8 mouse cellular contexts compared by ENCODE assay signal in the genomic region with DNA sequence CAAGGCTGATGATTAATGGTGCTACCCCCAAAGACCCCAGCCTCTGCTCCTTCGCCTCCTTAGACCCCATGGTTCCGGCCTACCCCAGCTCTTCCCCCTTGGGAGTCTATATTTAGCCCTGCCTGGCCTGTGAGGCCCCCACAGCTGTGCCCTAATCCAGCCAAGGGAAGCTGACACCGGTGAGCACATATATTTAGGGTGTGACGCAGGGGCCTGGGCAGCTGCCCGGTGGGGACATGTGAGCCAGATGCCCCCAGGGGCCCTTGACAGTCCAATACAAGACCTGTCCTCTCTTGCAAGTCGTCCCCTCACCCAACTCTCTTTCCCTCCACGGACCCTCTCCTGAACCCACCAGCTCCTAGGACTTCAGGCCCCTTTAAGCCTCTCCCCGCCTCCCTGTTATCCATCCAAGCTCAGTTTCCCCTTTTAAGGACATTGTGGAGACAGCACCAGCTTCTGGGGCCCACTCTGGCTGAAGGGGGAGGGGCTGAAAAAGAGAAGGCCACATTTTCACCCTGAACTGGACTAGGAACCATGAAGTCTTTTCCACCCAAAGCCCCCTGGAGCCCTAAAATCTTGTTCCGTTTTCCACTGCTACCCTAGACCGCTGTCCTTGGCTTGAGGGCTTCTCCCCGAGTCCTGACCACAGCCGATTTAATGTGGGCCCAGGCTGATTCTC. TPM values are rescaled to one million over a fixed set of nuclear protein-coding genes. Genes with fewer than 3 reads are reported as not detected.
DNase-seq lines count a peak whose midpoint lies in the region; ATAC-seq and TF ChIP-seq lines count a peak whose summit lies in the region.

No protein-coding gene starts in this region.

- peak overlapping the region; percentile 90 for H3K9ac ChIP-seq in heart, embryonic 12.5 days
- peak overlapping the region; percentile 59 for H3K9ac ChIP-seq in kidney, postnatal 0 days (ENCODE audit: low read depth, low read length)
- H3K9ac ChIP-seq in midbrain, embryonic 12.5 days (replicated peaks), result peak overlapping the region; percentile 2; the same call in 1 of the 2 replicates

- no peak for TF ChIP-seq CTCF in E14TG2a.4 (conservative IDR thresholded peaks at IDR 0.05; ENCODE audit: low read length)
- no peak for TF ChIP-seq CTCF in kidney, postnatal 0 days (IDR thresholded peaks at IDR 0.05; ENCODE audit: low read depth)

- peaks cover 67% of the 10 kb centered on the region for H3K4me1 ChIP-seq in E14TG2a.4 (replicated peaks; ENCODE audit: low read depth, low read length)
- H3K4me1 ChIP-seq in embryonic facial prominence, embryonic 10.5 days, result peaks cover 58% of the 10 kb centered on the region
- H3K4me1 ChIP-seq in heart, embryonic 12.5 days (replicated peaks), result peaks cover 60% of the 10 kb centered on the region
- peaks cover 33% of the 10 kb centered on the region for H3K4me1 ChIP-seq in kidney, postnatal 0 days (replicated peaks; ENCODE audit: insufficient read depth, low read length)
- peaks cover 50% of the 10 kb centered on the region for H3K4me1 ChIP-seq in midbrain, embryonic 12.5 days

- WGBS in embryonic facial prominence, embryonic 10.5 days, result 81% methylated on average over 12 of the region's 12 CpGs
- 24% methylated on average over 12 of the region's 12 CpGs for WGBS in heart, embryonic 12.5 days
- 41% methylated on average over 12 of the region's 12 CpGs for WGBS in kidney, postnatal 0 days
- WGBS in midbrain, embryonic 12.5 days, result 80% methylated on average over 12 of the region's 12 CpGs

- H3K4me3 ChIP-seq in E14TG2a.4 (replicated peaks; ENCODE audit: low read length), result peak overlapping the region; percentile 71
- peak overlapping the region; percentile 97 for H3K4me3 ChIP-seq in embryonic facial prominence, embryonic 10.5 days
- H3K4me3 ChIP-seq in heart, embryonic 12.5 days, result peak overlapping the region; percentile 80
- H3K4me3 ChIP-seq in kidney, postnatal 0 days (replicated peaks; ENCODE audit: low read depth, low read length), result peak overlapping the region; percentile 44
- peak overlapping the region; percentile 99; the same call in 1 of the 2 replicates for H3K4me3 ChIP-seq in midbrain, embryonic 12.5 days

- H3K4me2 ChIP-seq in heart, embryonic 12.5 days, result peak overlapping the region; percentile 89
- peak overlapping the region; percentile 70 for H3K4me2 ChIP-seq in kidney, postnatal 0 days (ENCODE audit: low read length)
- H3K4me2 ChIP-seq in midbrain, embryonic 12.5 days (replicated peaks), result peak overlapping the region; percentile 99

- peaks cover 43% of the 10 kb centered on the region for H3K27me3 ChIP-seq in E14TG2a.4 (ENCODE audit: insufficient read depth, low read length)
- H3K27me3 ChIP-seq in embryonic facial prominence, embryonic 10.5 days (replicated peaks; ENCODE audit: low read depth, poor library complexity, severe bottlenecking), result peaks cover 8% of the 10 kb centered on the region
- H3K27me3 ChIP-seq in heart, embryonic 12.5 days (replicated peaks), result no peaks in the 10 kb centered on the region
- no peaks in the 10 kb centered on the region for H3K27me3 ChIP-seq in kidney, postnatal 0 days (ENCODE audit: insufficient read depth, low read length)
- 0 out of 2 replicates have a peak, but pooled peaks cover 7% of the 10 kb centered on the region for H3K27me3 ChIP-seq in midbrain, embryonic 12.5 days

- peaks cover 26% of the 10 kb centered on the region for H3K36me3 ChIP-seq in E14TG2a.4 (ENCODE audit: insufficient read depth, low read length)
- peaks cover 70% of the 10 kb centered on the region for H3K36me3 ChIP-seq in embryonic facial prominence, embryonic 10.5 days (replicated peaks)
- H3K36me3 ChIP-seq in heart, embryonic 12.5 days, result peaks cover 42% of the 10 kb centered on the region
- peaks cover 13% of the 10 kb centered on the region for H3K36me3 ChIP-seq in kidney, postnatal 0 days (ENCODE audit: insufficient read depth, low read length)
- peaks cover 52% of the 10 kb centered on the region for H3K36me3 ChIP-seq in midbrain, embryonic 12.5 days

- peak; percentile 51 for ATAC-seq in heart, embryonic 12.5 days (ENCODE audit: insufficient number of reproducible peaks, low FRiP score)
- no peak for ATAC-seq in kidney, postnatal 0 days (replicated peaks; ENCODE audit: low FRiP score, low read depth)
- no peak for ATAC-seq in midbrain, embryonic 12.5 days (ENCODE audit: low FRiP score, low read depth)
- ATAC-seq in frontal cortex, adult (ENCODE audit: low TSS enrichment), result no peak

- no peak for DNase-seq in embryonic facial prominence, embryonic 10.5 days (ENCODE audit: low spot score)
- DNase-seq in kidney, postnatal 0 days (ENCODE audit: low spot score), result peak; percentile 35
- DNase-seq in right cerebral cortex, postnatal 10 days (ENCODE audit: low spot score in 2 of 2), result no peak
- DNase-seq in cerebellum, adult 9-10 months, result no peak

- H3K9me3 ChIP-seq in E14TG2a.4 (ENCODE audit: low read length), result no peaks in the 10 kb centered on the region
- no peaks in the 10 kb centered on the region for H3K9me3 ChIP-seq in embryonic facial prominence, embryonic 10.5 days
- no peaks in the 10 kb centered on the region for H3K9me3 ChIP-seq in heart, embryonic 12.5 days (replicated peaks)
- no peaks in the 10 kb centered on the region for H3K9me3 ChIP-seq in kidney, postnatal 0 days (replicated peaks; ENCODE audit: low read length)
- H3K9me3 ChIP-seq in midbrain, embryonic 12.5 days, result no peaks in the 10 kb centered on the region

- H3K27ac ChIP-seq in embryonic facial prominence, embryonic 10.5 days (replicated peaks), result peak overlapping the region; percentile 75; the same call in 1 of the 2 replicates
- peak overlapping the region; percentile 97 for H3K27ac ChIP-seq in heart, embryonic 12.5 days (ENCODE audit: poor library complexity, severe bottlenecking)
- peak overlapping the region; percentile 69 for H3K27ac ChIP-seq in kidney, postnatal 0 days
- no peak overlapping the region for H3K27ac ChIP-seq in midbrain, embryonic 12.5 days (replicated peaks)

RNA-seq across cellular contexts. Expression of a gene that starts 0.9 kb away (rescaled TPM):
- polyA plus RNA-seq in embryonic facial prominence, embryonic 10.5 days (2016; fragmentation: Nextera tagmentation; extraction: Ambion mirVana), result 7.9 and 8.0 TPM in 2 replicates
- 121 and 123 TPM in 2 replicates for polyA plus RNA-seq in heart, embryonic 12.5 days (2016; fragmentation: Nextera tagmentation; extraction: Ambion mirVana)
- polyA plus RNA-seq in kidney, postnatal 0 days (2015; fragmentation: Nextera tagmentation; extraction: Ambion mirVana), result 14.3 and 15.0 TPM in 2 replicates
- polyA plus RNA-seq in midbrain, embryonic 12.5 days (2016; fragmentation: Nextera tagmentation; extraction: Ambion mirVana), result 8.2 and 9.1 TPM in 2 replicates

RNA-seq across cellular contexts. Expression of a gene that starts 4.3 kb away (rescaled TPM):
- polyA plus RNA-seq in embryonic facial prominence, embryonic 10.5 days (2016; fragmentation: Nextera tagmentation; extraction: Ambion mirVana), result 147 and 151 TPM in 2 replicates
- polyA plus RNA-seq in heart, embryonic 12.5 days (2016; fragmentation: Nextera tagmentation; extraction: Ambion mirVana), result 78.9 and 81.3 TPM in 2 replicates
- 91.0 and 92.7 TPM in 2 replicates for polyA plus RNA-seq in kidney, postnatal 0 days (2015; fragmentation: Nextera tagmentation; extraction: Ambion mirVana)
- polyA plus RNA-seq in midbrain, embryonic 12.5 days (2016; fragmentation: Nextera tagmentation; extraction: Ambion mirVana), result 175 and 186 TPM in 2 replicates

RNA-seq across cellular contexts. Expression of a gene that starts 15.5 kb away (rescaled TPM):
- polyA plus RNA-seq in embryonic facial prominence, embryonic 10.5 days (2016; fragmentation: Nextera tagmentation; extraction: Ambion mirVana), result 3.4 and 3.5 TPM in 2 replicates
- polyA plus RNA-seq in heart, embryonic 12.5 days (2016; fragmentation: Nextera tagmentation; extraction: Ambion mirVana), result 24.3 and 27.7 TPM in 2 replicates
- polyA plus RNA-seq in kidney, postnatal 0 days (2015; fragmentation: Nextera tagmentation; extraction: Ambion mirVana), result 22.3 and 23.9 TPM in 2 replicates
- polyA plus RNA-seq in midbrain, embryonic 12.5 days (2016; fragmentation: Nextera tagmentation; extraction: Ambion mirVana), result 7.9 and 9.1 TPM in 2 replicates

RNA-seq across cellular contexts. Expression of a gene that starts 21.0 kb away (rescaled TPM):
- polyA plus RNA-seq in embryonic facial prominence, embryonic 10.5 days (2016; fragmentation: Nextera tagmentation; extraction: Ambion mirVana), result 0.19 and 0.23 TPM in 2 replicates
- 0.17 TPM in 1 of 2 replicates, not detected in the other for polyA plus RNA-seq in heart, embryonic 12.5 days (2016; fragmentation: Nextera tagmentation; extraction: Ambion mirVana)
- polyA plus RNA-seq in kidney, postnatal 0 days (2015; fragmentation: Nextera tagmentation; extraction: Ambion mirVana), result 0.32 and 0.33 TPM in 2 replicates
- polyA plus RNA-seq in midbrain, embryonic 12.5 days (2016; fragmentation: Nextera tagmentation; extraction: Ambion mirVana), result 0.36 TPM in 1 of 2 replicates, not detected in the other

RNA-seq across cellular contexts. Expression of a gene that starts 36.5 kb away (rescaled TPM):
- polyA plus RNA-seq in embryonic facial prominence, embryonic 10.5 days (2016; fragmentation: Nextera tagmentation; extraction: Ambion mirVana), result 30.3 and 30.6 TPM in 2 replicates
- 22.0 and 22.3 TPM in 2 replicates for polyA plus RNA-seq in heart, embryonic 12.5 days (2016; fragmentation: Nextera tagmentation; extraction: Ambion mirVana)
- 14.8 and 15.0 TPM in 2 replicates for polyA plus RNA-seq in kidney, postnatal 0 days (2015; fragmentation: Nextera tagmentation; extraction: Ambion mirVana)
- polyA plus RNA-seq in midbrain, embryonic 12.5 days (2016; fragmentation: Nextera tagmentation; extraction: Ambion mirVana), result 34.1 and 37.4 TPM in 2 replicates

Comparison
In these comparisons a context has a peak if more than half of its experiments do, and no peak if none do; other contexts are left out.
1. H3K4me3 ChIP-seq: peak in every context shown above with its lines; median percentile 99 in midbrain, embryonic 12.5 days; 97 in embryonic facial prominence, embryonic 10.5 days; 80 in heart, embryonic 12.5 days; 71 in E14TG2a.4; 44 in kidney, postnatal 0 days.
2. H3K9ac ChIP-seq: peak in every context shown above with its lines; median percentile 90 in heart, embryonic 12.5 days; 59 in kidney, postnatal 0 days; 2 in midbrain, embryonic 12.5 days.